Mouse (Mus musculus): ENCODE results near the gene Gm11042. TPM values are rescaled to one million over a fixed set of nuclear protein-coding genes. Genes with fewer than 3 reads are reported as not detected.

Gene Gm11042
- total RNA-seq (2023), result not detected

GRCm38 (mm10) chr12:74316344-74316973 lies at the start of gene Gm11042:
Gm11042 (minus strand) TSS chr12:74316394.

All from CD8-positive naive resting alpha-beta T cell, adult 57 days (primary cell).